Comparison of ENCODE assay signal across 8 mouse cellular contexts in genomic region chr16:32645361-32645914, GRCm38 (mm10). TPM values are rescaled to one million over a fixed set of nuclear protein-coding genes. Genes with fewer than 3 reads are reported as not detected.
A peak's percentile ranks its signal among the peaks of the same experiment; 100 is the strongest.
DNase-seq lines count a peak whose midpoint lies in the region; ATAC-seq lines count a peak whose summit lies in the region.

No protein-coding gene starts in this region.

- peak overlapping the region; percentile 96 for H3K4me3 ChIP-seq in forebrain, embryonic 10.5 days
- peak overlapping the region; percentile 86 for H3K4me3 ChIP-seq in intestine, embryonic 16.5 days (ENCODE audit: low read length)
- peak overlapping the region; percentile 95 for H3K4me3 ChIP-seq in liver, embryonic 16.5 days (ENCODE audit: low read depth, low read length)
- peak overlapping the region; percentile 89 for H3K4me3 ChIP-seq in neural tube, embryonic 14.5 days (ENCODE audit: low read depth, low read length)

- intact Hi-C loops in left cerebral cortex, postnatal 14 days (cut with DNase I), result loop anchor here (2.0 kb wide), 1 partner anchor 15 kb away; no protein-coding TSS in a partner anchor

- peak overlapping the region; percentile 92 for H3K4me2 ChIP-seq in intestine, embryonic 16.5 days (ENCODE audit: low read depth, low read length)
- peak overlapping the region; percentile 98 for H3K4me2 ChIP-seq in liver, embryonic 16.5 days (ENCODE audit: low read depth, low read length)
- H3K4me2 ChIP-seq in neural tube, embryonic 14.5 days (ENCODE audit: low read depth, low read length), result peak overlapping the region; percentile 85

- peaks cover 41% of the 10 kb centered on the region for H3K4me1 ChIP-seq in forebrain, embryonic 10.5 days
- H3K4me1 ChIP-seq in intestine, embryonic 16.5 days (ENCODE audit: control insufficient read depth, insufficient read depth, low read length), result peaks cover 19% of the 10 kb centered on the region
- H3K4me1 ChIP-seq in liver, embryonic 16.5 days (ENCODE audit: control insufficient read depth, low read depth, low read length), result peaks cover 24% of the 10 kb centered on the region
- H3K4me1 ChIP-seq in neural tube, embryonic 14.5 days (ENCODE audit: control insufficient read depth, insufficient read depth, low read length), result peaks cover 18% of the 10 kb centered on the region

- H3K27ac ChIP-seq in forebrain, embryonic 10.5 days, result peak overlapping the region; percentile 30; the same call in 1 of the 2 replicates
- H3K27ac ChIP-seq in intestine, embryonic 16.5 days (ENCODE audit: low read length), result no peak overlapping the region; the same call in 1 of the 2 replicates
- peak overlapping the region; percentile 79 for H3K27ac ChIP-seq in liver, embryonic 16.5 days (ENCODE audit: low read length)
- peak overlapping the region; percentile 65; the same call in 1 of the 2 replicates for H3K27ac ChIP-seq in neural tube, embryonic 14.5 days (ENCODE audit: low read depth, low read length)

- no peaks in the 10 kb centered on the region for H3K36me3 ChIP-seq in forebrain, embryonic 10.5 days (replicated peaks)
- no peaks in the 10 kb centered on the region for H3K36me3 ChIP-seq in intestine, embryonic 16.5 days (ENCODE audit: control insufficient read depth, insufficient read depth, low read length)
- H3K36me3 ChIP-seq in liver, embryonic 16.5 days (ENCODE audit: control insufficient read depth, insufficient read depth), result no peaks in the 10 kb centered on the region
- H3K36me3 ChIP-seq in neural tube, embryonic 14.5 days (ENCODE audit: control insufficient read depth, insufficient read depth, low read length), result no peaks in the 10 kb centered on the region

- 29% methylated on average over 14 of the region's 14 CpGs for WGBS in forebrain, embryonic 10.5 days
- 22% methylated on average over 14 of the region's 14 CpGs for WGBS in intestine, embryonic 16.5 days
- 5% methylated on average over 14 of the region's 14 CpGs for WGBS in liver, embryonic 16.5 days (ENCODE audit: insufficient replicate concordance)
- WGBS in neural tube, embryonic 14.5 days, result 18% methylated on average over 14 of the region's 14 CpGs

- no peaks in the 10 kb centered on the region for H3K9me3 ChIP-seq in forebrain, embryonic 10.5 days
- no peaks in the 10 kb centered on the region for H3K9me3 ChIP-seq in intestine, embryonic 16.5 days (ENCODE audit: control insufficient read depth, low read length)
- H3K9me3 ChIP-seq in liver, embryonic 16.5 days (replicated peaks; ENCODE audit: control insufficient read depth, low read length), result no peaks in the 10 kb centered on the region
- H3K9me3 ChIP-seq in neural tube, embryonic 14.5 days (ENCODE audit: control insufficient read depth, low read length), result no peaks in the 10 kb centered on the region

- peak; percentile 74 for ATAC-seq in intestine, embryonic 16.5 days
- ATAC-seq in liver, embryonic 16.5 days (ENCODE audit: low read depth), result peak; percentile 80
- peak; percentile 35; the same call in 1 of the 2 replicates for ATAC-seq in neural tube, embryonic 14.5 days (ENCODE audit: low read depth)

- no peaks in the 10 kb centered on the region for H3K27me3 ChIP-seq in forebrain, embryonic 10.5 days (ENCODE audit: poor library complexity, severe bottlenecking)
- no peaks in the 10 kb centered on the region for H3K27me3 ChIP-seq in intestine, embryonic 16.5 days (replicated peaks; ENCODE audit: control insufficient read depth, insufficient read depth, low read length)
- H3K27me3 ChIP-seq in liver, embryonic 16.5 days (ENCODE audit: control insufficient read depth, insufficient read depth, low read depth, low read length), result no peaks in the 10 kb centered on the region
- H3K27me3 ChIP-seq in neural tube, embryonic 14.5 days (ENCODE audit: control insufficient read depth, insufficient read depth, low read length), result no peaks in the 10 kb centered on the region; the same call in 1 of the 2 replicates

- DNase-seq in left cerebral cortex, postnatal 14 days (ENCODE audit: low spot score in 2 of 2), result peak; percentile 48 to 85
- DNase-seq in left cerebral cortex, adult 8-10 months (ENCODE audit: low spot score in 2 of 2), result no peak
- peak; percentile 94 for DNase-seq in brain, adult 2 months (ENCODE audit: low read depth, low spot score)
- DNase-seq in forebrain, embryonic 10.5 days (ENCODE audit: extremely low spot score, low spot score), result no peak
- DNase-seq in thymus, postnatal 4 days, result peak; percentile 87

- H3K9ac ChIP-seq in intestine, embryonic 16.5 days (ENCODE audit: low read depth, low read length), result peak overlapping the region; percentile 88; the same call in 1 of the 2 replicates
- H3K9ac ChIP-seq in liver, embryonic 16.5 days (ENCODE audit: low read depth, low read length), result peak overlapping the region; percentile 94
- H3K9ac ChIP-seq in neural tube, embryonic 14.5 days (replicated peaks; ENCODE audit: low read depth, low read length), result peak overlapping the region; percentile 86

RNA-seq across cellular contexts. Expression of gene Tnk2, which starts 1.8 kb away (rescaled TPM):
- 100 to 1,000 TPM; 112 TPM for total RNA-seq in left cerebral cortex, postnatal 14 days (2021)
- total RNA-seq in left cerebral cortex, adult 8-10 months (2022), result 100 to 1,000 TPM; 243 to 266 (median 252) TPM
- 10.1 and 11.0 TPM in 2 replicates for polyA plus RNA-seq in forebrain, embryonic 10.5 days (2016; fragmentation: Nextera tagmentation; extraction: Ambion mirVana)
- polyA plus RNA-seq in intestine, embryonic 16.5 days (2015; fragmentation: Nextera tagmentation; extraction: Ambion mirVana), result 7.5 and 7.7 TPM in 2 replicates
- polyA plus RNA-seq in liver, embryonic 16.5 days (2015; fragmentation: Nextera tagmentation; extraction: Ambion mirVana), result 2.7 and 2.8 TPM in 2 replicates
- 18.7 and 23.9 TPM in 2 replicates for polyA plus RNA-seq in neural tube, embryonic 14.5 days (2014; fragmentation: Nextera tagmentation; extraction: Ambion mirVana)

RNA-seq across cellular contexts. Expression of gene Tfrc, which starts 36.7 kb away (rescaled TPM):
- 10 to 100 TPM; 89.4 to 97.8 TPM for total RNA-seq in left cerebral cortex, postnatal 14 days (2021)
- 10 to 100 TPM; 70.9 to 85.1 (median 81.6) TPM for total RNA-seq in left cerebral cortex, adult 8-10 months (2022)
- 71.3 and 72.0 TPM in 2 replicates for polyA plus RNA-seq in forebrain, embryonic 10.5 days (2016; fragmentation: Nextera tagmentation; extraction: Ambion mirVana)
- 56.4 and 64.9 TPM in 2 replicates for polyA plus RNA-seq in intestine, embryonic 16.5 days (2015; fragmentation: Nextera tagmentation; extraction: Ambion mirVana)
- polyA plus RNA-seq in liver, embryonic 16.5 days (2015; fragmentation: Nextera tagmentation; extraction: Ambion mirVana), result 317 and 331 TPM in 2 replicates
- polyA plus RNA-seq in neural tube, embryonic 14.5 days (2014; fragmentation: Nextera tagmentation; extraction: Ambion mirVana), result 43.6 and 72.1 TPM in 2 replicates

Comparison
In these comparisons a context has a peak if more than half of its experiments do, and no peak if none do; other contexts are left out.
1. DNase-seq: peak in left cerebral cortex, postnatal 14 days (2 of 2), brain, adult 2 months (single experiment) and thymus, postnatal 4 days (single experiment); none in left cerebral cortex, adult 8-10 months (0 of 2) and forebrain, embryonic 10.5 days (single experiment).
2. Peak in every context shown above with its lines, with median percentiles within 50 percentile points of each other: H3K4me3 ChIP-seq, ATAC-seq, H3K4me2 ChIP-seq and H3K9ac ChIP-seq.